In genomic region chr1:181839746-181840366, GRCm38 (mm10) we compare ENCODE assay signal across 8 mouse cellular contexts. TPM values are rescaled to one million over a fixed set of nuclear protein-coding genes. Genes with fewer than 3 reads are reported as not detected.
DNase-seq lines count a peak whose midpoint lies in the region; ATAC-seq and TF ChIP-seq lines count a peak whose summit lies in the region.

No protein-coding gene starts in this region.

- ATAC-seq in hindbrain, embryonic 11.5 days (ENCODE audit: low FRiP score), result no peak
- peak; percentile 30 for ATAC-seq in megakaryocyte progenitor cell, adult 5-6 weeks (replicated peaks; ENCODE audit: poor library complexity)

- H3K4me2 ChIP-seq in hindbrain, embryonic 11.5 days (replicated peaks; ENCODE audit: low read depth, low read length), result peak overlapping the region; percentile 62

- H3K36me3 ChIP-seq in hindbrain, embryonic 11.5 days (ENCODE audit: control insufficient read depth, insufficient read depth, low read length), result peaks cover 8% of the 10 kb centered on the region

- no peak overlapping the region for H3K27ac ChIP-seq in hindbrain, embryonic 11.5 days (ENCODE audit: low read depth, low read length)
- no peak overlapping the region for H3K27ac ChIP-seq in layer of hippocampus, adult 2 months

- peak overlapping the region; percentile 91 for H3K4me3 ChIP-seq in hindbrain, embryonic 11.5 days (ENCODE audit: low read depth, low read length)
- H3K4me3 ChIP-seq in layer of hippocampus, adult 2 months, result no peak overlapping the region

- 17% methylated on average over 6 of the region's 6 CpGs for WGBS in hindbrain, embryonic 11.5 days

- peak; percentile 11 for DNase-seq in adrenal gland, adult 2 months
- no peak for DNase-seq in adrenal gland, postnatal 14 days
- peak; percentile 20 for DNase-seq in Muller cell, postnatal 12 days (ENCODE audit: inconsistent ontology term)
- no peak for DNase-seq in hindbrain, embryonic 11.5 days (ENCODE audit: low spot score)
- DNase-seq in cerebellum, adult 8-10 months, result no peak
- DNase-seq in urinary bladder, postnatal 4 days (ENCODE audit: low spot score in 2 of 2), result no peak
- no peak for DNase-seq in layer of hippocampus, adult 2 months (ENCODE audit: low spot score in 2 of 2)

- H3K4me1 ChIP-seq in hindbrain, embryonic 11.5 days (replicated peaks; ENCODE audit: control insufficient read depth, insufficient read depth, low read length), result peaks cover 10% of the 10 kb centered on the region; the same call in 1 of the 2 replicates

- TF ChIP-seq CTCF in layer of hippocampus, adult 2 months (conservative IDR thresholded peaks at IDR 0.05), result no peak

- no peaks in the 10 kb centered on the region for H3K9me3 ChIP-seq in hindbrain, embryonic 11.5 days (ENCODE audit: control insufficient read depth, low read length)

- peak overlapping the region; percentile 40 for H3K9ac ChIP-seq in hindbrain, embryonic 11.5 days (ENCODE audit: low read depth, low read length)

- H3K27me3 ChIP-seq in hindbrain, embryonic 11.5 days (ENCODE audit: control insufficient read depth, insufficient read depth, low read length), result no peaks in the 10 kb centered on the region

RNA-seq across cellular contexts. Expression of gene Lbr, which starts 3.0 kb away (rescaled TPM):
- total RNA-seq in adrenal gland, adult 2 months (2021), result 10 to 100 TPM; 18.3 to 22.9 TPM
- polyA plus RNA-seq in adrenal gland, adult 2 months (2012; rRNA removed), result 7.4 and 13.2 TPM in 2 replicates
- total RNA-seq in adrenal gland, postnatal 14 days (2021), result 33.7 and 42.9 TPM in 2 replicates
- polyA plus RNA-seq in hindbrain, embryonic 11.5 days (2014; fragmentation: Nextera tagmentation; extraction: Ambion mirVana), result 151 and 166 TPM in 2 replicates
- total RNA-seq in megakaryocyte progenitor cell, adult 5-6 weeks (2015), result 243 and 247 TPM in 2 replicates
- 206 and 228 TPM in 2 replicates for total RNA-seq in megakaryocyte progenitor cell, adult 5-6 weeks (2017)
- 10 to 100 TPM; 12.0 to 15.7 TPM for total RNA-seq in layer of hippocampus, adult 2 months (2021)

Comparison
In these comparisons a context has a peak if more than half of its experiments do, and no peak if none do; other contexts are left out.
1. DNase-seq: peak in adrenal gland, adult 2 months (single experiment) and Muller cell, postnatal 12 days (single experiment); none in adrenal gland, postnatal 14 days (single experiment), hindbrain, embryonic 11.5 days (single experiment), cerebellum, adult 8-10 months (single experiment), urinary bladder, postnatal 4 days (0 of 2) and layer of hippocampus, adult 2 months (0 of 2).